In genomic region chr5:67575705-67576104, GRCm38 (mm10) we compare ENCODE assay signal across 23 mouse cellular contexts. TPM values are rescaled to one million over a fixed set of nuclear protein-coding genes. Genes with fewer than 3 reads are reported as not detected.
A peak's percentile ranks its signal among the peaks of the same experiment; 100 is the strongest.
DNase-seq lines count a peak whose midpoint lies in the region; ATAC-seq and TF ChIP-seq lines count a peak whose summit lies in the region.
"Had no signal": no experiment of that assay in that cellular context is flagged by ENCODE, and none has a peak within 500 bp of the region (broad histone marks: within the 10 kb centered on the region; RNA-seq: fewer than 3 reads in every experiment).

No protein-coding gene starts in this region.

- no peak overlapping the region for H3K4me3 ChIP-seq in lung, embryonic 14.5 days (ENCODE audit: low read depth, low read length)
- H3K4me3 ChIP-seq in intestine, embryonic 16.5 days (ENCODE audit: low read length) = no peak overlapping the region
- no peak overlapping the region for H3K4me3 ChIP-seq in stomach, embryonic 15.5 days (replicated peaks)
- H3K4me3 ChIP-seq: embryonic facial prominence, embryonic 13.5 days; embryonic facial prominence, embryonic 15.5 days; erythroblast, embryonic 14.5 days; forebrain, embryonic 10.5 days; forebrain, embryonic 12.5 days had no signal

- no peak for ATAC-seq in lung, embryonic 14.5 days (ENCODE audit: insufficient read depth)
- ATAC-seq in intestine, embryonic 16.5 days = peak; percentile 57; the same call in 1 of the 2 replicates
- no peak for ATAC-seq in stomach, embryonic 15.5 days (ENCODE audit: insufficient read depth, low FRiP score, low read depth)
- no peak for ATAC-seq in cerebellum, adult (ENCODE audit: insufficient number of reproducible peaks, low FRiP score, low TSS enrichment)
- ATAC-seq: forebrain, embryonic 14.5 days; forebrain, embryonic 16.5 days had no signal

- no peaks in the 10 kb centered on the region for H3K36me3 ChIP-seq in lung, embryonic 14.5 days (ENCODE audit: insufficient read depth)
- no peaks in the 10 kb centered on the region for H3K36me3 ChIP-seq in intestine, embryonic 16.5 days (ENCODE audit: control insufficient read depth, insufficient read depth, low read length)
- H3K36me3 ChIP-seq in stomach, embryonic 15.5 days = no peaks in the 10 kb centered on the region
- H3K36me3 ChIP-seq: embryonic facial prominence, embryonic 13.5 days; embryonic facial prominence, embryonic 15.5 days; forebrain, embryonic 10.5 days; forebrain, embryonic 12.5 days had no signal

- H3K27me3 ChIP-seq in lung, embryonic 14.5 days (ENCODE audit: insufficient read depth, low read length) = no peaks in the 10 kb centered on the region
- no peaks in the 10 kb centered on the region for H3K27me3 ChIP-seq in intestine, embryonic 16.5 days (replicated peaks; ENCODE audit: control insufficient read depth, insufficient read depth, low read length)
- H3K27me3 ChIP-seq in stomach, embryonic 15.5 days (replicated peaks) = no peaks in the 10 kb centered on the region
- H3K27me3 ChIP-seq: embryonic facial prominence, embryonic 15.5 days; forebrain, embryonic 12.5 days had no signal

- no peak for TF ChIP-seq CTCF in lung, embryonic 14.5 days (IDR thresholded peaks at IDR 0.05; ENCODE audit: low read depth)

- peak; percentile 54 for DNase-seq in lung, embryonic 14.5 days
- DNase-seq in lung, adult 18-20 months = no peak
- DNase-seq in embryo, embryonic 10 days (ENCODE audit: low spot score) = no peak
- DNase-seq: adrenal gland, adult 2 months; adrenal gland, postnatal 10 days; adrenal gland, postnatal 25 days; cerebellum, adult 11-12 months; cerebellum, adult 2 months; cerebellum, adult 9-10 months; cerebellum, postnatal 10 days; cerebellum, postnatal 25 days; embryo, embryonic 11 days had no signal

- H3K27ac ChIP-seq in lung, embryonic 14.5 days (ENCODE audit: low read depth) = no peak overlapping the region
- peak overlapping the region; percentile 35; the same call in 1 of the 2 replicates for H3K27ac ChIP-seq in intestine, embryonic 16.5 days (ENCODE audit: low read length)
- peak overlapping the region; percentile 27; the same call in 1 of the 2 replicates for H3K27ac ChIP-seq in stomach, embryonic 15.5 days
- H3K27ac ChIP-seq: embryonic facial prominence, embryonic 13.5 days; embryonic facial prominence, embryonic 15.5 days; forebrain, embryonic 10.5 days; forebrain, embryonic 12.5 days had no signal

- H3K9ac ChIP-seq in lung, embryonic 14.5 days = no peak overlapping the region
- H3K9ac ChIP-seq in intestine, embryonic 16.5 days (ENCODE audit: low read depth, low read length) = no peak overlapping the region
- H3K9ac ChIP-seq in stomach, embryonic 15.5 days = no peak overlapping the region
- H3K9ac ChIP-seq: embryonic facial prominence, embryonic 13.5 days; embryonic facial prominence, embryonic 15.5 days; forebrain, embryonic 12.5 days had no signal

- no peaks in the 10 kb centered on the region for H3K9me3 ChIP-seq in lung, embryonic 14.5 days (ENCODE audit: low read depth, low read length)
- no peaks in the 10 kb centered on the region for H3K9me3 ChIP-seq in intestine, embryonic 16.5 days (ENCODE audit: control insufficient read depth, low read length)
- no peaks in the 10 kb centered on the region for H3K9me3 ChIP-seq in stomach, embryonic 15.5 days
- H3K9me3 ChIP-seq: embryonic facial prominence, embryonic 13.5 days; embryonic facial prominence, embryonic 15.5 days; forebrain, embryonic 10.5 days; forebrain, embryonic 12.5 days had no signal

- WGBS in lung, embryonic 14.5 days = 49% methylated on average over 2 of the region's 2 CpGs
- WGBS in intestine, embryonic 16.5 days = 77% methylated on average over 2 of the region's 2 CpGs
- 59% methylated on average over 2 of the region's 2 CpGs for WGBS in stomach, embryonic 15.5 days

- peaks cover 21% of the 10 kb centered on the region for H3K4me1 ChIP-seq in lung, embryonic 14.5 days (ENCODE audit: insufficient read depth)
- H3K4me1 ChIP-seq in intestine, embryonic 16.5 days (ENCODE audit: control insufficient read depth, insufficient read depth, low read length) = peaks cover 3% of the 10 kb centered on the region; the same call in 1 of the 2 replicates
- no peaks in the 10 kb centered on the region for H3K4me1 ChIP-seq in stomach, embryonic 15.5 days
- H3K4me1 ChIP-seq: embryonic facial prominence, embryonic 13.5 days; embryonic facial prominence, embryonic 15.5 days; forebrain, embryonic 10.5 days; forebrain, embryonic 12.5 days had no signal

- no peak overlapping the region for H3K4me2 ChIP-seq in lung, embryonic 14.5 days
- no peak overlapping the region for H3K4me2 ChIP-seq in intestine, embryonic 16.5 days (ENCODE audit: low read depth, low read length)
- no peak overlapping the region for H3K4me2 ChIP-seq in stomach, embryonic 15.5 days
- H3K4me2 ChIP-seq: embryonic facial prominence, embryonic 13.5 days; embryonic facial prominence, embryonic 15.5 days; forebrain, embryonic 12.5 days had no signal

RNA-seq across cellular contexts. Expression of gene Shisa3, which starts 32.0 kb away (rescaled TPM):
- polyA plus RNA-seq in lung, embryonic 14.5 days (2014; fragmentation: Nextera tagmentation; extraction: Ambion mirVana) = 4.7 and 5.5 TPM in 2 replicates
- 14.2 and 15.1 TPM in 2 replicates for polyA plus RNA-seq in intestine, embryonic 16.5 days (2015; fragmentation: Nextera tagmentation; extraction: Ambion mirVana)
- 25.1 and 27.3 TPM in 2 replicates for polyA plus RNA-seq in stomach, embryonic 15.5 days (2015; fragmentation: Nextera tagmentation; extraction: Ambion mirVana)
- polyA plus RNA-seq: C2C12; erythroblast, embryonic 14.5 days had no signal
